Mouse (Mus musculus) c-Kit-positive CD71-positive TER-119-positive erythroid progenitor cells, embryonic 14.5 days (primary cell): ENCODE measurements around the gene Ppp1r14a.

ENCODE experiments used
- DNase-seq: peaks from one replicate; pipeline ENCODE4 v3.0.0-alpha.2; 2013; ENCODE audit warnings: low spot score

Gene Ppp1r14a

DNA sequence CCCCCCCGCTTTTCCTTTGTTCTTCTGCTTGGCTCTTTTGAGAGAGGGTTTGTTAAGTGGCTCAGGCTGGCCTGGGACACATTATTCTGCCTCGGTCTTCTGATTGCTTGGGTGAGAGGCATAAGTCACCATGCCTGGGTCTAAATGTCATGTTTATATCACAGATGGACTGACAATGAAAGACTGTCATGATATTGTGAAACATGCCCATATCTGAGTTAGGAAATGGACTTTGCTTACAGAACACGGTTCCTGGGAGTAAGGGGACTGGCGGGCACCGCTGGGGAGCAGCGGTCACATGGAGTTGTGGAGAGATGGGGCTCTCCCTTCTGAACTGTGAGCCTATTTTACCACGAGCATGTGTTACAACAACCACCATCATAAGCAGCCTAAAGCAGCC is 45.0 kb downstream of the Ppp1r14a start:
- no peak for DNase-seq

DNA sequence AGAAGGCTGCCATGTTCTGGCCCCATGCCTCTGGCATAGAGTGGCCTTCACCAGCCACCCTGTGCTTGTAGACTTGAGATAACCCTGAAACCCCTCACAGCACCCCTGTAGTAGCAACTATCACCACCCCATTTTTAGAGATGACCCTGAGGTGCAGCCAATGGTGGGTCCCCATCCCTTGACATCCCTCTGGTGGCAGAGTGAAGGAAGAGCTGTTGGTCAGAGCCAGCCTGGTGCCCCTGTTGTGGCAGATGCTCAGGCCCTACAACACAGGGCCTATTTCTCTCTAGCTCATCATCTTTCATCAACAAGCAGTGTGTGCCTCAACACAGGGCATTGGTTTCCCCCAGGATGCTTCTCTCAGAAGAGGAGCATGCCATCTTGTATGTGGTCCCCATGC is 46.2 kb downstream of the Ppp1r14a start:
- DNase-seq = no peak

DNA sequence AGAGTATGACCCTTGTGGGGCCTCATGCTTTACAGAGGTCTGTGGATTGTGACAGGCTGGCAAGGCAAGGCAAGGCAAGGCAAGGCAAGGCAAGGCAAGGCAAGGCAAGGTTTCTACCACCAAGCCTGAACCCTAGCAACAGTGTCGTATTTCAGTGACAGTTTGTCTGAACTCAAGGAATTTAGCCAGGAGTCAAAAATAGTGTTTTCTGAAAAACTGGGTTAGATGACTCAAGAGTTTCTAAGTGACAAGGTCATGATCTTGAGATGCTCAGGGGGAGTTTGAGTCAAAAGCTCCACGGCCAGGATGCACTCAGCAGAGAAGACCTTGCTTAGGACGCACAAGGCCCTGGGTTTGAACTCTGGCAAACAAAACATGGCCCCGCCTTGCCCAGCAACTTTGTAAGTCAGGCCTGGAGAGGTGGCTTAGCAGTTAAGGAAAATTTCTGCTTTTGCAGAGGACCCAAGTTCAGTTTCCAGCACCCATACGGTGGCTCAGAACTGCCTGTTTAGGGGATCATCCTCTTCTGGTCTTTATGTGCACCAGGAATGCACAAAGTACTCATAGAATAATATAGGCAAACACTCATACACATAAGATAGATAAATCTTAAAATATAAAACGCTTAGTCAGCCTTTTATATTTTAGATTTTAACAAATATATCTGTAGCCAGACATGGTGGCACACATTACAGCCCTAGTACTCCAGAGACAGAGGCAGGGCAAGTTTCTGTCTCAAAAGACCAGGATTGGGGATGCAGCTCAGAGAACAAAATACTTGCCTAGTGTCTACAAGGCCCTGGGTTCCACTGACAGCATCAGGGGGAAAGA is 46.9 kb downstream of the Ppp1r14a start:
- no peak for DNase-seq

DNA sequence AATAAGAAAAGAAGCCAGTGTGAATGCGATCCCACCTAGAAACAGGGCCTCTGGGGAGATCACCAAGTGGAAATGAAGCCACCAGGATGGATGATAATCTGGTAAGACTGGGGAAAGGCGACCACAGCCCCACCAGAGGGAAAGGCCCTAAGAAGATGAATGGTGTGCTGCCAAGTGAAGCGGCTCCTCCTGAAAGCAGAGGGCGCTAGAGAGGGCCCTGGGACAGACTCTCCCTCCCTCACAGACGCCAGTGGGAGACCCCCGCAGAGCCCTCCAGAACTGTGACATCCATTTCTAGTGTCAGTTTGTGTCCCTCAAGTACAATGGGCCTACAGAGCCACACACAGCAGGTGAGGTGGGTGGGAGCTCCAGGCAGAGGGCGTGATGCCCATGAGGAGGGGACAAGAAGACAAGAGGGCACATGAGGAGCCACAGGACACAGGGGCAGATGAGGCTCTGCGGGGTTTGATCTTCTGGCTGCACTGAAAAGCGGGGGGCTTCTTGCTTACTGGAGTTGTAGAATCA is 47.7 kb downstream of the Ppp1r14a start:
- no peak for DNase-seq

DNA sequence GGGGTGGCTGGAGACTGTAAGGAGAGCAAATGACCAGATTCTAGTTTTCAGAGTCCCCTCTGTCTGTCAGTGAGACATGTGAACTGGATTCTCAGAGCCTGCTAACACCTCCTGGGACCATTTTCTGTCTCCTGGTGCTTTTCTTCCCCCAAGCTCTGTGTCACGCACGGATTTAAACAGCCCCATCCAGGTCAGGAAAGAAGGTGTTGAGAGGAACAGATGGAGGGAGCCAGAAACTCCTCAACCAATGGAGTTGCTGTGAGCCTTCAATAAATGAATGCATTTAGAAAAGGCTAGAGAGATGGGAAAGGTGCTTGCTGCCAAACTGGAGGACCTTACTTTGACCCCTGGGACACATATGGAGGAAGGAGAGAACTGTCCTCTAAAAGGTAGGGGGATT is 48.7 kb downstream of the Ppp1r14a start:
- DNase-seq = no peak

DNA sequence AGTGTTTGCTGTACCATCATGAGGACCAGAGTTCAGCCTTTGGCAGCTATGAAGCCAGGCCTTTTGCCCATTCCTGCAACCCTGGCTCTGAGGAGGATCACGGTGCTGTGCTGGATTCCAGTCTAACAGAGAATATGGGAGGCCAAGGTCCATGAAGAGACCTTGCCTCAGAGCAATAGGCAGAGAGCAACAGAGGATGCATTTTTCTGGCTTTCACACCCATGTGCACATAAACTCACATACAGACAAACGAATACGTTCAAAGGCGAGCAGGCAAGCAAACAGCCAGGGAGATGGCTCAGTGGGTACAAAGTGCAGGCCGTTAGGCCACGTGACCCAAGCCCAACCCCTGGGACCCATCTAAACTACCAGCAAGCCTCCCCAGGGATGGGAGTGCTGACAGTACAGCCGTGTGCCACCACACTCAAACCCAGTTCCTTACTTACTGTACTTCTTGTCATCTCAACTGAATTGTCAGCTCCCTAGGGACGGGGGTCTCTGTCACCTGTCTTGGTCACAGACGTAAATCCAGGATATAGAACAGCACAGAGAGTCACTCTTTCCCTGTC is 49.3 kb downstream of the Ppp1r14a start:
- DNase-seq = no peak

DNA sequence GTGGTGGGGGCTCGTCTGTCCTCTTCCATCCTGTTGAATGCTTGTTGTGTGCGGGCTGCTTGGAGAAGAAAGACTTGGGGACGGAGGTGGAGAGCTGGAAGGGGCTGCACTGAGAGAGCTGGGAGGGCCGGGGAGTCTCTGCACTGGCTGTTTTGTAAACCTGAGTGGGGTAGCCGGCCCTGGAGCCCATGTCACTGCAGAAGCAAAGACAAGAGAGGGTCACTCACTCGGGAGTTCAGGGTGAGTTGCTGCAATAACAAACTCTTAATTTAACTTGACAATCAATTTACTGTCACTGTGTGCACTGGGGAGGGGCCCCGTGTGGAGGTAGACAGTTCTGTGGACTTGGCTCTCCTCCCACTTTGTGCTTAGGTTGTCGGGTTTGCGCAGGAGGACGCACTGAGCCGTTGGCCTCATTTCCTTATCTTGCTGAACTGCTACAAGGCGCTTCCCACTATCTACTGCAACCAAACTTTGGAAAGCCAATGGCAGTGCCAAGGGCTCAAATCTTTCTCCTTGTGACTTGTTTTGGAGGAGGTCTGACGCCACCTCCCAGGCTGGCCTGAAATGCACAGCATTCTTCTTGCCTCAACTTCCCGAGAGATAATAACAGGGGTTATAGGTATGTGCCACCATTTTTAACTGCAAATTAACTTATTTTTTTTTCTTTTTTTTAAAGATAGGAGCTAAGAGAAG is 50.0 kb downstream of the Ppp1r14a start:
- DNase-seq = peak; percentile 84

DNA sequence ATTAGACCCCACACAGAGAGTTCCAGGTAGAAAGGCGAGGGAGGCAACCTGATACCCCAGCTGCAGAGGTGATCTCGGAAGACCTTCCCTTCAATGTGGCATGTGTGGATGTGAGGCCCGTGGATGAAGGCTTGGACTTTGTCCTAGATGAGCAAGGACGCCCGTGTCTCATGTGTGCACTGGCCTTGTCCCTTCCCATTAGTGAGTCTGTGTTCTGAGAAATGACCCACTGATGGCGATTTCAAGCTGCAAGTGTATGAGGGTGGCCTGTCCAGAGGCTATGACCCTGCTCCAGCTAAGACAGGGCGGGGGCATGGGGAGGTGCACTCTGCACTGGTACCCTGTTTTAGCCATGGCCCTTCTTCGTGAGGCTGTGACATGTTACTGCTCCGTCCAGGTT is 51.1 kb downstream of the Ppp1r14a start:
- no peak for DNase-seq

DNA sequence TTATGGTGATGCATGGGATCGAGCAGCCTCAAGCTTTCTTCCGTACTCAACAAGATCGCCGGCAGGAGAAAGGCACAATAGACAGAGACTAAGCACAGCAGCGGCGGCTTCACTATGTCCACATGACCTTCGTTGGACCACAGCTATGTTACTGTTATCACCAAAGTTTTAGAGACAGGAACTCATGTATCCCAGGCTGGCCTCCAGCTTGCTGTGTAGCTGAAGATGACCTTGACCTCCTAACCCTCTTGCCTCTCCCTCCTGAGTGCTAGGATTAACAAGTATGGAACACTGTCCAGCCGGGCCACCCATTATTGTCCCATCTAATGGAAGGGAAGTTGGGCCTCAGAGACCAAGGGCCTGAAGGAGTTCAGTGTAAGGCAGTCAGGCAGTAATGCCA is 51.7 kb downstream of the Ppp1r14a start:
- DNase-seq = no peak

DNA sequence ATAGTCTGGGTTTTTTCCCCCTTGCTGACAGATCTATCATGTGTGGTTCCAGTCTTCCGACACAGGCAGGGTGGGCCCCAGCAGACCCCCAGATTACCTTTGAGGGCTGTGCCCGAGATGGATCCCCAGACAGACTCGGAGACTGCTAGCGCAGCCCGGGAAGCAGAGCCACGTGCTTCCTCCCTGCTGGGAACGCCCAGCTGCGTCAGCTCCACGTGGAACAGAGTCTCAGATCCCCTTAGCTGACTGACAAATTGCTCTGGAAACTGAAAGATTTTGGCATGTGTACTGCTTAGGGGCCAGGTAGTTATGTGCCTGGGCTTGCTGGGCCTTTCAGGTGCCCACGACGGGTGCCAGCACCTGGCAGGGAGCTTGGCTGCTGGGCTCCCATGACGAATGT is 52.6 kb downstream of the Ppp1r14a start:
- DNase-seq = no peak

DNA sequence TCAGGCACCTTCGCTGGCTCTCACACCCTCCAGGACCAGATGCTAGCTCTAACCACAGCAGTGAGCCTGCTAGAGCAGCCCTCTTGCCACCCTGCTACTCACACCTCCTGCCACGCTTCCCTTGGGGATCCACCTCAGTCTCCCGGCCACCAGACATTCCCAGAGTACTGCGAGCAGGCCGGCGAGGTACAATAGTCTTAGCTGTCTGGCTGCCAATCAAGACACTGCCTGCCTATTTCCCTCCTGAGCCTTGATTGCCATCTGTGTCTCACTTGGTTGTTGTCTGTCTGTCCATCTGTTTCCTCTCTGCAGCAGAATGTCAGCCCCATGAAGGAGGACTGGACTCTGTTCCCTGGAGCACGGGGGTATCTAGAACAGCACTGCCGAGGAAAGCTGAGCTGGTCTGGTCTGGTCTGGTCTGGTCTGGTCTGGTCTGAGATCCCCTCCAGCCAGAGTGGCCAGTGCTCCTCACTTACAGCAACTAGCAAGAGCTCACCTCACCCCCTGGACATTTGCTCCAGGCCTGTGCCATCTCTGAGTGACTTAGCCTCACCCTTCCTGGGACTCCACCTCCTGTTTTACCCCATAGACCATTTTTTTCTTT is 53.5 kb downstream of the Ppp1r14a start:
- DNase-seq = no peak
